Mouse (Mus musculus) heart, postnatal 25 days (tissue): ENCODE results near the gene Tmem116. TPM values are rescaled to one million over a fixed set of nuclear protein-coding genes. Genes with fewer than 3 reads are reported as not detected.

Experiments used
- DNase-seq: peaks from one replicate; pipeline ENCODE4 v3.0.0; 2022; ENCODE audit warnings: low spot score
- intact Hi-C: fragments of 180-260 bp; cut with DNase I; formaldehyde crosslinking; loops from one replicate; pipeline ENCODE4 v1.15.1; 2025
- total RNA-seq, 2 experiments: library from RNA; stranded (reverse); gene quantifications; 2 replicates each; pipeline ENCODE4 v1.2.3; 2021

Gene Tmem116
- total RNA-seq = 10 to 100 TPM in 1 of 2 experiments, 1 to 10 TPM in 1; 8.2 to 10.1 TPM

GRCm38 (mm10) chr5:121451644-121452025 lies at the start of gene Tmem116:
Gene Tmem116 (plus strand): TSS chr5:121451893.
- DNase-seq = no peak
- intact Hi-C loops = loop anchor here (2.0 kb wide), 1 partner anchor 25 kb away; no protein-coding TSS in a partner anchor

GRCm38 (mm10) chr5:121407856-121408255 lies 43.8 kb upstream of the Tmem116 start:
- no peak for DNase-seq
- intact Hi-C loops = no loop called here

GRCm38 (mm10) chr5:121410975-121411374 lies 40.7 kb upstream of the Tmem116 start:
- intact Hi-C loops = no loop called here
- no peak for DNase-seq

GRCm38 (mm10) chr5:121420721-121421120 lies 31.0 kb upstream of the Tmem116 start:
- intact Hi-C loops = no loop called here
- no peak for DNase-seq

DNA sequence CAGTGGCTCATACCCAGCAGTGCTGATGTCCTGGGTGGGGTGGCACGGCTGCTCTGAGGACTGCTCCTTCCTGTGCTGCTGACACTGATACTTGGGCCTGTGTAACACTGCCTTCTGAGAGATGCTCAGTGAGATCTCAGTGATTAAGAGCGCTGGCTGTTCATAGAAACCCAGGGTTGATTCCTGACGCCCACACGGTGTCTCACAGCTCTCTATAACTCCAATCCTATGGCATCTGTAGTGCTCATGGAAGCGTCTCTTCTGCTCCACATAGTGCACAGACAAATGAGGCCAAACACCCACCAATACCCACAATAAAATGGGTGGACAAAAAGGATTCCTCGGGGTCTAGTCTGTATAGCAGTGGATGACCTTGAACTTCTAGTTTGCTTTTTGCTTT lies 28.9 kb upstream of the Tmem116 start:
- DNase-seq = no peak
- intact Hi-C loops = no loop called here

- no peak for DNase-seq
- intact Hi-C loops = no loop called here
These were observed 28.4 kb upstream of the Tmem116 start for GRCm38 (mm10) chr5:121423297-121423696.

DNA sequence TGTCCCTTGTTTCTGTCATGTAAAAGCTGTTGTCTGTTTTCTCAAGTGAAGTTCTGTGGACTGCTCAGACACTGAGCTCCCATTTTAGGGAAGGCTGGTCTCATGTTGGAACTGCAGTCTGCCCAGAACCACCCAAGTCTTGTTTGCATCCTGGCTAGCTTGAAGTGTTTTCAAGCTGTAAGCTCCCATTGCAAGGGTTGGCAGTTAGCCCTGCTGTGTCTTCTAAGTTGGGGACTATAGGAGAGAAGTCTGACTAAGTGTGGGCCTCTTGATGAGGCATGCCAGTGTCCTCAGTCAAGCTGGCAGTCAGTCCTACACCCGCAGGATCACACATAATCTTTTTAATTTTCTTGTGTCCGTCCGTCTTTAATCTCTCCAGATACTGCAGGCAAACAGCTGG lies 22.7 kb upstream of the Tmem116 start:
- DNase-seq = no peak
- intact Hi-C loops = no loop called here

DNA sequence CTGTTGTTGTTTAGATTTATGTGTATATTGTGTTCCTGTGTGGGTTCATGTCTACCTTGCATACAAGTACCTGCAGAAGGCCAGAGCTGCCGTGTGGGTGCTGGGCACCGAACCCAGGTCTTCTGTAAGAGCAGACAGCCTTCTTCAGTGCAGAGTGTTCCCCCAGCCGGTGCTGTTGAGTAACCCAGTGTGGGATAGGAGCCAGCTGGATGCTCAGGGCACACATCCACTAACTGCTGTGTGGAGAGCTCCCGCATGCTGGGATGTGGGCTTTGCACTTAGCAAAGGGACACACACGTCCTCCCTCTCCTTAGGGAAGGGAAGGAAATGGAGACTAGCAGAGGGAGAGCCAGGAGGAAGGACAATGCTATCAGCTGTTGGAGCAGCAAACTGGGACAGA lies 13.6 kb upstream of the Tmem116 start:
- no peak for DNase-seq
- intact Hi-C loops = no loop called here

DNA sequence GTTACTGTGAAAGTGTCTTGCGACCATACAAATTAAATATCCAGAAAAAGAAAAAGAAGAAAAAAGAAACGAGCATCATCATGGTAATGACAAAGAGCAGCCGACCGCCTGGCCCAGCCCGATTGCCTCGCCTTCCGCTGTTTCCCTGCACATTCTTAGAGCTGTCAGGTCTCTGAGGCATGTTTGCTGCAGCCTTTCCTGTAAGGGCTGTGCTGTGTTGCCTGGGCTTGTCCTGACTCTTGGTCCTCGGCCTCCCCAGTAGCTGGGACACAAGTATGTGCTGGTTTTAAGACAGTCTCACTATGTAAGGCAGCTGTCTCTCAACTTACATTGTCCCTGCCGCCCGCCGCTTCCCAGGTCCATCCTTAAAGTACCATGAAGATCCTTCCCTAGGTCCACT lies 12.9 kb upstream of the Tmem116 start:
- intact Hi-C loops = no loop called here
- DNase-seq = no peak

DNA sequence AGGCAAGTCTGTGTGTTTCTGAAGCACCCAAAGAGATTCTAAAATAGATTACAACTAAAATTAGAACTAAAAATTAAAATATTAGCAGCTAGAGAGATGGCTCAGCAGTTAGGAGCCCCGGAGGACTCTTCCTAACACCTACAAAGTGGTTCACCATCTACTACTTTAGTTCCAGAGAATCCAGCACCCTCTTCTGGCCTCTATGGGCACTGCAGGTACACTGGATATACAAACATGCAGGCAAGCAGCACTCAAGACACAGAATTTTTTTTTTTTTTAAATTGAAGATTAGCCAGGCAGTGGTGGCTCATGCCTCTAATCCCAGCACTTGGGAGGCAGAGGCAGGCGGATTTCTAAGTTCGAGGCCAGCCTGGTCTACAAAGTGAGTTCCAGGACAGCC lies 8.1 kb upstream of the Tmem116 start:
- no peak for DNase-seq

DNA sequence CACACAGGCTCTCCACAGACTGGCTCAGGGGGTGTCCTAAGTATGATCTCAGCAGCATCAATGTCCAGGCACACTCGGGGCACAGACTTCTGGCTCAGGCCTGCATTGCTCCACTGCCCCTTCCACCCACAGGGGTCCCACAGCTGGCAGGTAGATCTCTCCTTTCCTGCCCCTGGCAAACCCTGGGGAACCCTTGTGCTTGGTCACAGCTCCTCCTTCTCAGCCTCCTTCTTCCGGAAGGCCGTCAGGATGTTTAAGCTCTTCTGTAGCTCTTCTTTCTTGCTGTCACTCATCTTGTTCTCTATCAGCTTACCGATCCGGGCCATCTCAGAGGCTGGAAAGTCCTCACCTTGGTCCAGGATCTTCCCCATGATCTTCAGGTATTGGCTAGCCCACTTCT lies 6.8 kb upstream of the Tmem116 start:
- intact Hi-C loops = loop anchor here (5.0 kb wide), 1 partner anchor 32 kb away; no protein-coding TSS in a partner anchor

More for the DNA sequence above, 8.1 kb upstream of the Tmem116 start:
- intact Hi-C loops = loop anchor here (5.0 kb wide), 1 partner anchor 34 kb away; no protein-coding TSS in a partner anchor

GRCm38 (mm10) chr5:121448450-121448849 lies 3.2 kb upstream of the Tmem116 start:
- no peak for DNase-seq
- intact Hi-C loops = no loop called here

More for the DNA sequence above, 6.8 kb upstream of the Tmem116 start:
- no peak for DNase-seq

GRCm38 (mm10) chr5:121449976-121450375 lies 1.7 kb upstream of the Tmem116 start:
- intact Hi-C loops = loop anchor here (2.0 kb wide), 1 partner anchor 27 kb away; no protein-coding TSS in a partner anchor
- no peak for DNase-seq

- intact Hi-C loops = loop anchor here (2.0 kb wide), 1 partner anchor 26 kb away; no protein-coding TSS in a partner anchor
- no peak for DNase-seq
These were observed 1.2 kb upstream of the Tmem116 start for GRCm38 (mm10) chr5:121450476-121450875.

GRCm38 (mm10) chr5:121451203-121451602 lies 490 bp upstream of the Tmem116 start:
- no peak for DNase-seq
- intact Hi-C loops = loop anchor here (2.0 kb wide), 1 partner anchor 26 kb away; no protein-coding TSS in a partner anchor

- intact Hi-C loops = no loop called here
- peak; percentile 98 for DNase-seq
These were observed 555 bp downstream of the Tmem116 start, which contains the start of gene Erp29 for GRCm38 (mm10) chr5:121452026-121452869. Gene Erp29 (minus strand): TSS chr5:121452506.

DNA sequence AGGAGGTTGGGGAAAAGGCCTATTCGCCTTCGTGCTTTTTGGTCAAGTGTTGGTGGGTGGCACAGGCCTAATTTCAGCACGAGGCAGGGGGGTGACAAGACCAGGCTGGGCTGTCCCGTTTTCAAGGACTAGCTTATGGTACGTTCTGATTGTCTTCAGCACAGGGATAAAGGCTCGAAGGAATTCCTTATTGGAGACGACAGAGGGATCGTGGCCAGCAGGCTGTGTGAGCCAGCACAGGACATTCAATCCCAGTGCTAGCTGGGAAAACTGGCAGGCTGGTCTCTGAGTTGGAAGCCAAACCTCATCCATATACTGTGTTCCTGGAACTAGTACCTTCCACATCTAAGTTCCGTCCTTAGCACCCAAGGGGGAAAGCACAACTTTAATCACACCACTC lies 1.2 kb downstream of the Tmem116 start:
- DNase-seq = no peak
- intact Hi-C loops = no loop called here

DNA sequence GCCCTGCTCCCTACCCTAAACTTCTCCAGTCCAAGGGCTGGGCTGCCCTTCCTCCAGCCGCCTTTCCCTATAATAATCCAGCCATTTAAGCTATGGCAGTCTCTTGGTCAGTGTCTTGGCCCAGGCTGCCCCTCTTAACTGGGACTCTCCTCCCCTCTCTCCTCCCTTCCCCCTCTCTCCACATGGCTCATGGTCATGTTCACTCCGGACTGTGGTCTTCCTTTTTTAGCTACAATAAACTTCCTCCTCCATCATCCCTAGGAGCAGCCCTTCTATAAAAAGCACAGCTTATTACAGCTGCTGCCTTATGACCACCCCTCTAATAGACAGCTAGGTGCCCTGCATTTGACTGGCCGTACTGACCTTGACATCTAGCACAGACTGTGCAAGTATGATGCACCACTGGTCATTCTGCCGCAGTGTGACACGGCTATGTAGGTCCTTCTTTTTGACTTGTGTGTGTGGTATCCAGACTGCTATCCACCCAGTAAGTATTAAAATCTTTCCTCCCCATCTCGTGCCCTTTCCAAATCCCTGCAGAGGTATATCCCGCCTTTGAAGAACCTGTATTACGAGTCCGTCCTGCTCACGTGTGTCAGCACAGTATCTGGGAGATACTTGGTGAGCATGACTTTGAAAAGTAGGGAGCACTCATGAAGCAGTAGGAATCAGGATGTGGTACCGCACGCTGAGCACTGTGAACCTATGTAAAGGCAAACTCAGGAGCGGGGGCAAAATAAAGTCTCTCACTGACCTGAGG lies 2.2 kb downstream of the Tmem116 start:
- no peak for DNase-seq
- intact Hi-C loops = no loop called here

GRCm38 (mm10) chr5:121454503-121454782 lies 2.8 kb downstream of the Tmem116 start:
- no peak for DNase-seq
- intact Hi-C loops = no loop called here

GRCm38 (mm10) chr5:121455510-121456265 lies 4.0 kb downstream of the Tmem116 start:
- no peak for DNase-seq
- intact Hi-C loops = no loop called here
